Mouse (Mus musculus) heart, adult 2 months (tissue): Measurements from ENCODE around the gene Srpk1. TPM values are rescaled to one million over a fixed set of nuclear protein-coding genes. Genes with fewer than 3 reads are reported as not detected.

Source experiments
- DNase-seq, 2 experiments: peaks; one replicate each; pipeline ENCODE4 v3.0.0; 2021
- H3K27ac ChIP-seq: fragments of 200-600 bp; 2 replicates; pipeline ENCODE4 v1.8.1; 2022
- H3K27me3 ChIP-seq: fragments of 200-500 bp; 2 replicates; pipeline ENCODE4 v1.6.1; 2012; ENCODE audit warnings: mild to moderate bottlenecking, low read length, inconsistent platforms, mixed read lengths; ENCODE audit not compliant: control insufficient read depth, insufficient read depth
- H3K36me3 ChIP-seq: fragments of 200-500 bp; 2 replicates; pipeline ENCODE4 v1.6.1; 2012; ENCODE audit warnings: low read length, inconsistent platforms; ENCODE audit not compliant: control insufficient read depth, insufficient read depth
- H3K4me1 ChIP-seq: fragments of 200-500 bp; 2 replicates; pipeline ENCODE4 v1.6.1; 2011; ENCODE audit warnings: low read length; ENCODE audit not compliant: control insufficient read depth, insufficient read depth
- H3K4me3 ChIP-seq: fragments of 200-600 bp; 2 replicates; pipeline ENCODE4 v1.8.1; 2022
- H3K79me2 ChIP-seq: fragments of 200-500 bp; replicated peaks from 2 replicates; pipeline ENCODE4 v1.6.1; 2012; ENCODE audit warnings: mild to moderate bottlenecking, inconsistent platforms, low read length, moderate library complexity, mixed read lengths; ENCODE audit not compliant: control insufficient read depth, insufficient read depth
- H3K9ac ChIP-seq: fragments of 200-500 bp; 2 replicates; pipeline ENCODE4 v1.6.1; 2012; ENCODE audit warnings: low read depth, mild to moderate bottlenecking, control low read depth, inconsistent platforms, low read length, mixed read lengths
- CTCF ChIP-seq: fragments of 200-600 bp; IDR thresholded peaks from 2 replicates; pipeline ENCODE4 v1.8.1; 2022; ENCODE audit warnings: antibody characterized with exemption, mild to moderate bottlenecking, moderate library complexity
- EP300 ChIP-seq: fragments of 200-500 bp; IDR thresholded peaks from 2 replicates; pipeline ENCODE4 v1.6.1; 2011; ENCODE audit warnings: low read depth, low read length, control low read depth; ENCODE audit not compliant: insufficient read depth
- POLR2A ChIP-seq: fragments of 200-500 bp; IDR thresholded peaks from 2 replicates; pipeline ENCODE4 v1.6.1; 2011; ENCODE audit warnings: mild to moderate bottlenecking, low read depth, low read length, control low read depth; ENCODE audit not compliant: insufficient read depth
- WGBS: fragments of 180-500 bp; shearing (Covaris S2); methylation state at CpG from one replicate; pipeline ENCODE4 v1.1.7; 2018; 5-methylcytosine and 5-hydroxymethylcytosine counted together
- intact Hi-C: fragments of 180-260 bp; cut with DNase I; formaldehyde crosslinking; loops from one replicate; pipeline ENCODE4 v1.15.1; 2025
- polyA plus RNA-seq: library from polyadenylated mRNA; depleted of rRNA; stranded (reverse); fragments of >200 nt; gene quantifications from 2 replicates; pipeline ENCODE4 v1.2.3, GENCODE M21; 2012
- total RNA-seq, 2 experiments: library from RNA; stranded (reverse); gene quantifications; 2 replicates each; pipeline ENCODE4 v1.2.3; 2021

Srpk1 gene
- total and polyA plus RNA-seq, 3 experiments, result 11.9 to 32.6 (median 32.1) TPM

- peaks cover 4% of the 10 kb centered on the region for H3K79me2 ChIP-seq
- 86% methylated on average over 7 of the region's 7 CpGs for WGBS
- no peak for DNase-seq
- intact Hi-C loops, result no loop called here
- H3K4me1 ChIP-seq, result no peaks in the 10 kb centered on the region
- no peak overlapping the region for H3K4me3 ChIP-seq
- no peak overlapping the region for H3K27ac ChIP-seq
- no peaks in the 10 kb centered on the region for H3K36me3 ChIP-seq
- H3K9ac ChIP-seq, result no peak overlapping the region
- H3K27me3 ChIP-seq, result no peaks in the 10 kb centered on the region
- TF ChIP-seq POLR2A (no peak), CTCF (no peak), EP300 (no peak)
Observed at GRCm38 (mm10) chr17:28618124-28618523, 4.4 kb downstream of the Srpk1 start.

- H3K4me1 ChIP-seq, result peaks cover 2% of the 10 kb centered on the region; the same call in 1 of the 2 replicates
- no peak for DNase-seq
- no peak overlapping the region for H3K4me3 ChIP-seq
- H3K27me3 ChIP-seq, result no peaks in the 10 kb centered on the region
- 68% methylated on average over 10 of the region's 10 CpGs for WGBS
- TF ChIP-seq EP300, result no peak
- no peak for TF ChIP-seq CTCF
- TF ChIP-seq POLR2A, result no peak
- intact Hi-C loops, result no loop called here
- peaks cover 4% of the 10 kb centered on the region for H3K79me2 ChIP-seq
- no peaks in the 10 kb centered on the region for H3K36me3 ChIP-seq
- no peak overlapping the region for H3K27ac ChIP-seq
- no peak overlapping the region for H3K9ac ChIP-seq
Observed at GRCm38 (mm10) chr17:28617636-28618035, 4.9 kb downstream of the Srpk1 start.

- Histone ChIP-seq H3K4me1 (peaks cover 2% of the 10 kb centered on the region; the same call in 1 of the 2 replicates), H3K4me3 (no peak overlapping the region), H3K9ac (no peak overlapping the region), H3K79me2 (peaks cover 5% of the 10 kb centered on the region), H3K27me3 (no peaks in the 10 kb centered on the region), H3K36me3 (no peaks in the 10 kb centered on the region; the same call in 1 of the 2 replicates), H3K27ac (no peak overlapping the region)
- DNase-seq, result no peak
- 96% methylated on average over 4 of the region's 4 CpGs for WGBS
- TF ChIP-seq POLR2A, result no peak
- no peak for TF ChIP-seq EP300
- TF ChIP-seq CTCF, result no peak
- intact Hi-C loops, result no loop called here
Observed at GRCm38 (mm10) chr17:28615332-28615731, 7.2 kb downstream of the Srpk1 start.

DNA sequence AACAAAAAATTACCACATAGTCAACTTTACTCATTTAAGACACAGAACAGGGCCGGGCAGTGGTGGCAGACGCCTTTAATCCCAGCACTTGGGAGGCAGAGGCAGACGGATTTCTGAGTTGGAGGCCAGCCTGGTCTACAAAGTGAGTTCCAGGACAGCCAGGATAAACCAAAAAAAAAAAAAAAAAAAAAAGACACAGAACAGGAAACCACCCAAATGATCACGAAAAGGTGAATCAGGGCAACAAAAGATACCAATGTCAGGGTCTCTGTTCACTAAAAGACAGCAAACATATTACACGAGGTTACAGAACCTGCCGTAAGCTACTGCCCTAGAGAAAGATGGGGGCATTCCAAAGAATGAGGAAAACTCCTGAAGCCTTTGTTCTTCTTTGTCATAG lies 9.4 kb downstream of the Srpk1 start:
- DNase-seq, result no peak
- no peaks in the 10 kb centered on the region for H3K27me3 ChIP-seq
- H3K4me1 ChIP-seq, result peaks cover 2% of the 10 kb centered on the region; the same call in 1 of the 2 replicates
- TF ChIP-seq POLR2A, result no peak
- TF ChIP-seq CTCF, result no peak
- TF ChIP-seq EP300, result no peak
- H3K4me3 ChIP-seq, result no peak overlapping the region
- no peak overlapping the region for H3K27ac ChIP-seq
- H3K36me3 ChIP-seq, result no peaks in the 10 kb centered on the region; the same call in 1 of the 2 replicates
- intact Hi-C loops, result no loop called here
- H3K9ac ChIP-seq, result no peak overlapping the region
- 68% methylated on average over 6 of the region's 6 CpGs for WGBS
- H3K79me2 ChIP-seq, result peaks cover 6% of the 10 kb centered on the region

GRCm38 (mm10) chr17:28612603-28613002 lies 9.9 kb downstream of the Srpk1 start:
- H3K27me3 ChIP-seq, result no peaks in the 10 kb centered on the region
- no peak overlapping the region for H3K4me3 ChIP-seq
- peaks cover 5% of the 10 kb centered on the region for H3K79me2 ChIP-seq
- H3K9ac ChIP-seq, result no peak overlapping the region
- DNase-seq, result no peak
- WGBS, result 36% methylated on average over 2 of the region's 2 CpGs
- peaks cover 2% of the 10 kb centered on the region; the same call in 1 of the 2 replicates for H3K4me1 ChIP-seq
- H3K27ac ChIP-seq, result no peak overlapping the region
- intact Hi-C loops, result no loop called here
- TF ChIP-seq POLR2A (no peak), CTCF (no peak), EP300 (no peak)
- H3K36me3 ChIP-seq, result no peaks in the 10 kb centered on the region; the same call in 1 of the 2 replicates

GRCm38 (mm10) chr17:28609543-28609942 lies 13.0 kb downstream of the Srpk1 start:
- Histone ChIP-seq H3K27ac (no peak overlapping the region), H3K4me1 (peaks cover 2% of the 10 kb centered on the region; the same call in 1 of the 2 replicates), H3K9ac (no peak overlapping the region), H3K4me3 (no peak overlapping the region), H3K36me3 (no peaks in the 10 kb centered on the region; the same call in none of the 2 replicates), H3K27me3 (no peaks in the 10 kb centered on the region), H3K79me2 (peaks cover 5% of the 10 kb centered on the region; the same call in 1 of the 2 replicates)
- intact Hi-C loops, result no loop called here
- WGBS, result 61% methylated on average over 3 of the region's 3 CpGs
- DNase-seq, result no peak
- TF ChIP-seq CTCF (no peak), POLR2A (no peak), EP300 (no peak)
